Comparison of ENCODE assay signal across 8 mouse cellular contexts in the genomic region with DNA sequence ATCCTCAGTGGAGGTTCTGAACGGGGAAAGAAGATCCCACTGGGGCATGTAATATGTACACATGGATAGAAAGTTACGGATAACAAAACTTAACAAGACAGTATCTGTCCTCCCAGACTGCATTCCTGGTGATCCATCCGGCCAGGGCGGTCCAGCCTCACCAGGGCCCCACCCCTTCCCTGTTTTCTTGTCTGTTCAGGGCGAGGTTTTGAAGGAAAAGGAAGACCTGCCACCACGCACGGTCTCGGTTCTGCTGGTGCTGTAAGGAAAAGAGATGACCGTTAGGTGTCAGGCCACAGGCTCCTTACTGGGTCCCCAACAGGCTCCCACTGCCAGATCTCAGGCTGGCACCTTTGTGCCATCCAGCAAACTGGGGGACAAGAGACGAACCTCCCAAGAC. TPM values are rescaled to one million over a fixed set of nuclear protein-coding genes. Genes with fewer than 3 reads are reported as not detected.
DNase-seq lines count a peak whose midpoint lies in the region; ATAC-seq and TF ChIP-seq lines count a peak whose summit lies in the region.

No protein-coding gene starts in this region.

- ATAC-seq in embryonic facial prominence, embryonic 11.5 days (replicated peaks; ENCODE audit: insufficient number of reproducible peaks, low FRiP score, low TSS enrichment, low read depth), result 0 out of 2 replicates have a peak, but pooled peaks have one; percentile 1
- no peak for ATAC-seq in hindbrain, embryonic 15.5 days (ENCODE audit: low FRiP score, low read depth)
- no peak for ATAC-seq in liver, embryonic 12.5 days

- no peak for TF ChIP-seq CTCF in thymus, adult 2 months (IDR thresholded peaks at IDR 0.05; ENCODE audit: borderline replicate concordance, control insufficient read depth, extremely low read depth, insufficient read depth, low read length, poor library complexity)

- peak overlapping the region; percentile 25 for H3K4me2 ChIP-seq in embryonic facial prominence, embryonic 11.5 days (ENCODE audit: low read depth, low read length)
- no peak overlapping the region for H3K4me2 ChIP-seq in hindbrain, embryonic 15.5 days
- H3K4me2 ChIP-seq in liver, embryonic 12.5 days, result no peak overlapping the region

- H3K4me3 ChIP-seq in embryonic facial prominence, embryonic 11.5 days (ENCODE audit: low read depth, low read length), result no peak overlapping the region
- no peak overlapping the region for H3K4me3 ChIP-seq in hindbrain, embryonic 15.5 days
- no peak overlapping the region for H3K4me3 ChIP-seq in liver, embryonic 12.5 days
- no peak overlapping the region for H3K4me3 ChIP-seq in thymus, adult 2 months (ENCODE audit: control insufficient read depth, insufficient read depth, low read length)

- H3K27ac ChIP-seq in embryonic facial prominence, embryonic 11.5 days (replicated peaks; ENCODE audit: low read depth, low read length), result peak overlapping the region; percentile 95
- H3K27ac ChIP-seq in hindbrain, embryonic 15.5 days (replicated peaks), result peak overlapping the region; percentile 42
- H3K27ac ChIP-seq in liver, embryonic 12.5 days, result 0 out of 2 replicates have a peak overlapping the region, but pooled peaks have one; percentile 41
- no peak overlapping the region for H3K27ac ChIP-seq in thymus, adult 2 months (ENCODE audit: control insufficient read depth, insufficient read depth, low read length)

- WGBS in embryonic facial prominence, embryonic 11.5 days, result 15% methylated on average over 10 of the region's 10 CpGs
- 30% methylated on average over 10 of the region's 10 CpGs for WGBS in hindbrain, embryonic 15.5 days
- WGBS in liver, embryonic 12.5 days (ENCODE audit: insufficient replicate concordance), result 56% methylated on average over 10 of the region's 10 CpGs
- 91% methylated on average over 10 of the region's 10 CpGs for WGBS in thymus, adult 2 months

- H3K4me1 ChIP-seq in embryonic facial prominence, embryonic 11.5 days (ENCODE audit: control insufficient read depth, insufficient read depth, low read length), result peaks cover 19% of the 10 kb centered on the region
- H3K4me1 ChIP-seq in hindbrain, embryonic 15.5 days (replicated peaks), result peaks cover 49% of the 10 kb centered on the region
- peaks cover 50% of the 10 kb centered on the region for H3K4me1 ChIP-seq in liver, embryonic 12.5 days
- H3K4me1 ChIP-seq in thymus, adult 2 months (replicated peaks; ENCODE audit: control insufficient read depth, insufficient read depth, low read length), result peaks cover 21% of the 10 kb centered on the region

- H3K36me3 ChIP-seq in embryonic facial prominence, embryonic 11.5 days (replicated peaks; ENCODE audit: control insufficient read depth, insufficient read depth, low read depth, low read length), result no peaks in the 10 kb centered on the region
- H3K36me3 ChIP-seq in hindbrain, embryonic 15.5 days, result no peaks in the 10 kb centered on the region
- H3K36me3 ChIP-seq in liver, embryonic 12.5 days, result no peaks in the 10 kb centered on the region
- peaks cover 8% of the 10 kb centered on the region for H3K36me3 ChIP-seq in thymus, adult 2 months (ENCODE audit: control insufficient read depth, insufficient read depth, low read length)

- DNase-seq in adrenal gland, adult 2 months, result peak; percentile 45
- no peak for DNase-seq in adrenal gland, postnatal 10 days
- DNase-seq in embryonic facial prominence, embryonic 11.5 days (ENCODE audit: low spot score), result no peak
- DNase-seq in MN1 (ENCODE audit: low spot score), result no peak
- no peak for DNase-seq in spleen, postnatal 36 days (ENCODE audit: low spot score in 2 of 2)
- no peak for DNase-seq in thymus, adult 2 months

- no peaks in the 10 kb centered on the region for H3K27me3 ChIP-seq in embryonic facial prominence, embryonic 11.5 days (ENCODE audit: control insufficient read depth, insufficient read depth, low read length)
- no peaks in the 10 kb centered on the region for H3K27me3 ChIP-seq in hindbrain, embryonic 15.5 days
- no peaks in the 10 kb centered on the region for H3K27me3 ChIP-seq in liver, embryonic 12.5 days (replicated peaks)
- H3K27me3 ChIP-seq in thymus, adult 2 months (ENCODE audit: control insufficient read depth, insufficient read depth, low read length), result no peaks in the 10 kb centered on the region

- no peak for TF ChIP-seq POLR2A in thymus, adult 2 months (IDR thresholded peaks at IDR 0.05; ENCODE audit: control insufficient read depth, extremely low read depth, insufficient read depth, low read length, poor library complexity)

- peak overlapping the region; percentile 44 for H3K9ac ChIP-seq in embryonic facial prominence, embryonic 11.5 days (replicated peaks; ENCODE audit: low read length)
- H3K9ac ChIP-seq in hindbrain, embryonic 15.5 days, result no peak overlapping the region
- no peak overlapping the region for H3K9ac ChIP-seq in liver, embryonic 12.5 days

- no peaks in the 10 kb centered on the region for H3K9me3 ChIP-seq in embryonic facial prominence, embryonic 11.5 days (replicated peaks; ENCODE audit: control insufficient read depth, low read length)
- no peaks in the 10 kb centered on the region for H3K9me3 ChIP-seq in hindbrain, embryonic 15.5 days
- no peaks in the 10 kb centered on the region for H3K9me3 ChIP-seq in liver, embryonic 12.5 days (replicated peaks)

RNA-seq across cellular contexts. Expression of gene Bmf, which starts 17.1 kb away (rescaled TPM):
- total RNA-seq in adrenal gland, adult 2 months (2021), result 10 to 100 TPM in 1 of 2 experiments, 1 to 10 TPM in 1; 8.9 to 15.9 TPM
- 29.6 and 31.1 TPM in 2 replicates for polyA plus RNA-seq in adrenal gland, adult 2 months (2012; rRNA removed)
- 10 to 100 TPM; 18.6 to 23.1 TPM for total RNA-seq in adrenal gland, postnatal 10 days (2021)
- polyA plus RNA-seq in embryonic facial prominence, embryonic 11.5 days (2014; fragmentation: Nextera tagmentation; extraction: Ambion mirVana), result 5.0 and 5.1 TPM in 2 replicates
- polyA plus RNA-seq in hindbrain, embryonic 15.5 days (2015; fragmentation: Nextera tagmentation; extraction: Ambion mirVana), result 1.7 and 3.1 TPM in 2 replicates
- 0.62 and 0.83 TPM in 2 replicates for polyA plus RNA-seq in liver, embryonic 12.5 days (2016; fragmentation: Nextera tagmentation; extraction: Ambion mirVana)
- 67.3 and 80.9 TPM in 2 replicates for polyA plus RNA-seq in thymus, adult 2 months (2012; rRNA removed)

RNA-seq across cellular contexts. Expression of gene Srp14, which starts 52.9 kb away (rescaled TPM):
- 100 to 1,000 TPM; 181 to 246 TPM for total RNA-seq in adrenal gland, adult 2 months (2021)
- polyA plus RNA-seq in adrenal gland, adult 2 months (2012; rRNA removed), result 45.7 and 48.2 TPM in 2 replicates
- total RNA-seq in adrenal gland, postnatal 10 days (2021), result 100 to 1,000 TPM; 139 to 146 TPM
- polyA plus RNA-seq in embryonic facial prominence, embryonic 11.5 days (2014; fragmentation: Nextera tagmentation; extraction: Ambion mirVana), result 244 and 259 TPM in 2 replicates
- polyA plus RNA-seq in hindbrain, embryonic 15.5 days (2015; fragmentation: Nextera tagmentation; extraction: Ambion mirVana), result 314 and 317 TPM in 2 replicates
- 130 TPM in 2 replicates for polyA plus RNA-seq in liver, embryonic 12.5 days (2016; fragmentation: Nextera tagmentation; extraction: Ambion mirVana)
- polyA plus RNA-seq in thymus, adult 2 months (2012; rRNA removed), result 59.9 and 82.7 TPM in 2 replicates
